Mouse (Mus musculus) neural tube, embryonic 11.5 days (tissue): ENCODE measurements around the gene Trub2. TPM values are rescaled to one million over a fixed set of nuclear protein-coding genes. Genes with fewer than 3 reads are reported as not detected.

ENCODE experiments used
- ATAC-seq: fragments of 200-750 bp; cut with Nextera tagmentation; 2 replicates; pipeline ENCODE4 v1.8.0; 2017; ENCODE audit warnings: moderate number of reproducible peaks, mild to moderate bottlenecking, moderate TSS enrichment, moderate library complexity; ENCODE audit not compliant: insufficient read depth, low FRiP score, low TSS enrichment
- DNase-seq: peaks from one replicate; pipeline ENCODE4 v3.0.0-alpha.2; 2015; ENCODE audit warnings: low spot score
- H3K27ac ChIP-seq: fragments of 300-500 bp; sonication (generic); 2 replicates; pipeline ENCODE4 v1.5.1; 2014; ENCODE audit warnings: low read depth, mild to moderate bottlenecking, low read length
- H3K27me3 ChIP-seq: fragments of 300-500 bp; sonication (generic); 2 replicates; pipeline ENCODE4 v1.6.1; 2014; ENCODE audit warnings: mild to moderate bottlenecking, low read length, mixed read lengths; ENCODE audit not compliant: control insufficient read depth, insufficient read depth
- H3K36me3 ChIP-seq: fragments of 300-500 bp; sonication (generic); 2 replicates; pipeline ENCODE4 v1.6.1; 2014; ENCODE audit warnings: mild to moderate bottlenecking, low read length, moderate library complexity, mixed read lengths; ENCODE audit not compliant: control insufficient read depth, insufficient read depth
- H3K4me1 ChIP-seq: fragments of 300-500 bp; sonication (generic); 2 replicates; pipeline ENCODE4 v1.6.1; 2014; ENCODE audit warnings: low read length, mixed read lengths; ENCODE audit not compliant: control insufficient read depth, insufficient read depth
- H3K4me2 ChIP-seq: fragments of 300-500 bp; sonication (generic); 2 replicates; pipeline ENCODE4 v1.6.1; 2014; ENCODE audit warnings: low read depth, mild to moderate bottlenecking, moderate library complexity
- H3K4me3 ChIP-seq: fragments of 300-500 bp; sonication (generic); 2 replicates; pipeline ENCODE4 v1.5.1; 2014; ENCODE audit warnings: low read depth, low read length
- H3K9ac ChIP-seq: fragments of 300-500 bp; sonication (generic); 2 replicates; pipeline ENCODE4 v1.6.1; 2014; ENCODE audit warnings: mild to moderate bottlenecking, low read length
- H3K9me3 ChIP-seq: fragments of 300-500 bp; sonication (generic); 2 replicates; pipeline ENCODE4 v1.6.1; 2016; ENCODE audit warnings: low read length; ENCODE audit not compliant: control insufficient read depth
- WGBS: fragments of 180-500 bp; shearing (Covaris S2); extraction: QIAGEN DNeasy Blood & Tissue Kit; methylation state at CpG from one replicate; pipeline ENCODE4 v1.1.7; 2014; 5-methylcytosine and 5-hydroxymethylcytosine counted together
- polyA plus RNA-seq: library from polyadenylated mRNA; unstranded; fragments of >200 nt; fragmentation: Nextera tagmentation; extraction: Ambion mirVana; gene quantifications from 2 replicates; pipeline ENCODE4 v1.2.1, GENCODE M21; 2014

Gene Trub2
- polyA plus RNA-seq, 1 experiment from 2014 or later = 31.4 TPM

- H3K9me3 ChIP-seq = no peaks in the 10 kb centered on the region
- no peaks in the 10 kb centered on the region for H3K4me1 ChIP-seq
- DNase-seq = no peak
- H3K27me3 ChIP-seq = no peaks in the 10 kb centered on the region
- 74% methylated on average over 5 of the region's 5 CpGs for WGBS
- no peak overlapping the region for H3K27ac ChIP-seq
- peaks cover 7% of the 10 kb centered on the region for H3K36me3 ChIP-seq
- no peak overlapping the region for H3K9ac ChIP-seq
- no peak overlapping the region for H3K4me3 ChIP-seq
- no peak overlapping the region for H3K4me2 ChIP-seq
- no peak for ATAC-seq
Measured at GRCm38 (mm10) chr2:29739368-29739767, 48.9 kb downstream of the Trub2 start.

- H3K4me3 ChIP-seq = no peak overlapping the region
- H3K36me3 ChIP-seq = peaks cover 7% of the 10 kb centered on the region
- H3K4me1 ChIP-seq = no peaks in the 10 kb centered on the region
- no peak overlapping the region for H3K9ac ChIP-seq
- ATAC-seq (no peak), DNase-seq (no peak)
- H3K27me3 ChIP-seq = no peaks in the 10 kb centered on the region
- no peaks in the 10 kb centered on the region for H3K9me3 ChIP-seq
- H3K27ac ChIP-seq = no peak overlapping the region
- 71% methylated on average over 4 of the region's 4 CpGs for WGBS
- H3K4me2 ChIP-seq = no peak overlapping the region
Measured at GRCm38 (mm10) chr2:29738799-29739198, 49.5 kb downstream of the Trub2 start.

GRCm38 (mm10) chr2:29737209-29737925 is 50.9 kb downstream of the Trub2 start:
- H3K4me2 ChIP-seq = no peak overlapping the region
- no peaks in the 10 kb centered on the region for H3K4me1 ChIP-seq
- no peak overlapping the region for H3K9ac ChIP-seq
- peaks cover 9% of the 10 kb centered on the region for H3K36me3 ChIP-seq
- DNase-seq (no peak), ATAC-seq (no peak)
- no peak overlapping the region for H3K4me3 ChIP-seq
- no peaks in the 10 kb centered on the region for H3K9me3 ChIP-seq
- no peak overlapping the region for H3K27ac ChIP-seq
- H3K27me3 ChIP-seq = no peaks in the 10 kb centered on the region
- 90% methylated on average over 12 of the region's 12 CpGs for WGBS

GRCm38 (mm10) chr2:29735708-29736107 is 52.6 kb downstream of the Trub2 start:
- H3K36me3 ChIP-seq = peaks cover 11% of the 10 kb centered on the region
- ATAC-seq = no peak
- H3K9me3 ChIP-seq = no peaks in the 10 kb centered on the region
- H3K4me2 ChIP-seq = no peak overlapping the region
- H3K27me3 ChIP-seq = no peaks in the 10 kb centered on the region
- no peak for DNase-seq
- 95% methylated on average over 12 of the region's 12 CpGs for WGBS
- H3K27ac ChIP-seq = no peak overlapping the region
- H3K9ac ChIP-seq = no peak overlapping the region
- no peak overlapping the region for H3K4me3 ChIP-seq
- H3K4me1 ChIP-seq = no peaks in the 10 kb centered on the region

GRCm38 (mm10) chr2:29733348-29733747 is 55.0 kb downstream of the Trub2 start:
- Histone ChIP-seq H3K27me3 (no peaks in the 10 kb centered on the region), H3K9ac (no peak overlapping the region), H3K4me1 (no peaks in the 10 kb centered on the region), H3K4me3 (no peak overlapping the region), H3K4me2 (no peak overlapping the region), H3K27ac (no peak overlapping the region), H3K36me3 (peaks cover 13% of the 10 kb centered on the region), H3K9me3 (no peaks in the 10 kb centered on the region)
- 92% methylated on average over 4 of the region's 5 CpGs for WGBS
- ATAC-seq (no peak), DNase-seq (no peak)

- 92% methylated on average over 10 of the region's 10 CpGs for WGBS
- Histone ChIP-seq H3K9me3 (no peaks in the 10 kb centered on the region), H3K4me1 (no peaks in the 10 kb centered on the region), H3K9ac (no peak overlapping the region), H3K27me3 (no peaks in the 10 kb centered on the region), H3K27ac (no peak overlapping the region), H3K4me2 (no peak overlapping the region), H3K4me3 (no peak overlapping the region), H3K36me3 (peaks cover 13% of the 10 kb centered on the region)
- ATAC-seq = no peak
- no peak for DNase-seq
Measured at GRCm38 (mm10) chr2:29732559-29732958, 55.7 kb downstream of the Trub2 start.

GRCm38 (mm10) chr2:29731545-29731944 is 56.8 kb downstream of the Trub2 start:
- no peak overlapping the region for H3K4me2 ChIP-seq
- DNase-seq (no peak), ATAC-seq (no peak)
- H3K4me1 ChIP-seq = no peaks in the 10 kb centered on the region
- no peak overlapping the region for H3K27ac ChIP-seq
- H3K9ac ChIP-seq = no peak overlapping the region
- H3K9me3 ChIP-seq = no peaks in the 10 kb centered on the region
- WGBS = 72% methylated on average over 3 of the region's 3 CpGs
- H3K36me3 ChIP-seq = peaks cover 12% of the 10 kb centered on the region
- H3K27me3 ChIP-seq = no peaks in the 10 kb centered on the region
- H3K4me3 ChIP-seq = no peak overlapping the region

GRCm38 (mm10) chr2:29729500-29729899 is 58.8 kb downstream of the Trub2 start:
- ATAC-seq (no peak), DNase-seq (no peak)
- H3K9ac ChIP-seq = no peak overlapping the region
- H3K4me3 ChIP-seq = no peak overlapping the region
- no peaks in the 10 kb centered on the region for H3K27me3 ChIP-seq
- H3K36me3 ChIP-seq = peaks cover 15% of the 10 kb centered on the region
- H3K27ac ChIP-seq = no peak overlapping the region
- WGBS = 46% methylated on average over 2 of the region's 2 CpGs
- H3K4me2 ChIP-seq = no peak overlapping the region
- H3K9me3 ChIP-seq = no peaks in the 10 kb centered on the region
- H3K4me1 ChIP-seq = no peaks in the 10 kb centered on the region

GRCm38 (mm10) chr2:29724664-29725365 is 63.5 kb downstream of the Trub2 start:
- Histone ChIP-seq H3K9ac (no peak overlapping the region), H3K9me3 (no peaks in the 10 kb centered on the region), H3K27ac (no peak overlapping the region), H3K36me3 (peaks cover 18% of the 10 kb centered on the region), H3K27me3 (no peaks in the 10 kb centered on the region), H3K4me3 (no peak overlapping the region), H3K4me1 (no peaks in the 10 kb centered on the region), H3K4me2 (no peak overlapping the region)
- ATAC-seq (no peak), DNase-seq (no peak)
- WGBS = 78% methylated on average over 5 of the region's 5 CpGs
